Mouse (Mus musculus): ENCODE measurements at regions not wholly inside any gene's neighbourhood (a gene's known extent, or its start where the extent isn't known, plus 50 kb on each side); places are given as distances from the start of the nearest gene placed in this dataset.

- TF ChIP-seq BHLHE40 (IDR thresholded peaks at IDR 0.05; ENCODE audit: borderline replicate concordance, low read depth, low read length) = no peak
- TF ChIP-seq POLR2AphosphoS5 (IDR thresholded peaks at IDR 0.05; ENCODE audit: borderline replicate concordance, low read depth, low read length) = no peak
- TF ChIP-seq TBP (IDR thresholded peaks at IDR 0.05; ENCODE audit: low read depth, low read length) = no peak
- TF ChIP-seq ETS1 (IDR thresholded peaks at IDR 0.05; ENCODE audit: low read depth, low read length) = no peak
- no peak for TF ChIP-seq USF2 (IDR thresholded peaks at IDR 0.05; ENCODE audit: borderline replicate concordance in 1 of 2, insufficient read depth in 1 of 2, low read depth in 1 of 2, low read length in 2 of 2)
- TF ChIP-seq ZNF384 (IDR thresholded peaks at IDR 0.05; ENCODE audit: low read depth, low read length) = no peak
- no peak for TF ChIP-seq ZC3H11A (IDR thresholded peaks at IDR 0.05; ENCODE audit: low read depth, low read length)
- TF ChIP-seq RAD21 (IDR thresholded peaks at IDR 0.05; ENCODE audit: low read depth, low read length) = no peak
- TF ChIP-seq MAZ (IDR thresholded peaks at IDR 0.05; ENCODE audit: low read depth, low read length) = no peak
- TF ChIP-seq ZMIZ1 (IDR thresholded peaks at IDR 0.05; ENCODE audit: low read depth, low read length) = no peak
- no peak for TF ChIP-seq MXI1 (IDR thresholded peaks at IDR 0.05; ENCODE audit: low read depth, low read length)
- TF ChIP-seq MYC (IDR thresholded peaks at IDR 0.05; ENCODE audit: low read depth, low read length) = no peak
- TF ChIP-seq POLR2A (IDR thresholded peaks at IDR 0.05; ENCODE audit: control insufficient read depth in 1 of 2, insufficient read depth in 1 of 2, low read depth in 1 of 2, low read length in 2 of 2, poor library complexity in 1 of 2) = no peak
- Histone ChIP-seq H3K4me3 (ENCODE audit: control insufficient read depth in 1 of 2, insufficient read depth in 1 of 2, low read depth in 2 of 2, low read length in 2 of 2) (no peak overlapping the region), H3K27ac (ENCODE audit: control insufficient read depth, low read depth, low read length) (no peak overlapping the region), H3K9me3 (replicated peaks; ENCODE audit: insufficient read depth, low read length) (no peaks in the 10 kb centered on the region), H3K79me2 (ENCODE audit: control insufficient read depth, insufficient read depth, low read length, poor library complexity) (no peaks in the 10 kb centered on the region), H3K9ac (ENCODE audit: control insufficient read depth, low read depth, low read length, poor library complexity, severe bottlenecking) (no peak overlapping the region), H3K27me3 (ENCODE audit: control insufficient read depth in 1 of 2, insufficient read depth in 2 of 2, low read length in 2 of 2) (no peaks in the 10 kb centered on the region), H3K36me3 (ENCODE audit: control insufficient read depth in 1 of 2, insufficient read depth in 2 of 2, low read length in 2 of 2) (no peaks in the 10 kb centered on the region), H3K4me1 (ENCODE audit: control insufficient read depth in 1 of 2, insufficient read depth in 2 of 2, low read length in 2 of 2) (no peaks in the 10 kb centered on the region)
- no peak for DNase-seq (ENCODE audit: low read depth, low spot score)
Observed at GRCm38 (mm10) chr1:18668901-18669300, 404.0 kb upstream of the Defb41 start.

GRCm38 (mm10) chr1:18668265-18668664 is 403.3 kb upstream of the Defb41 start:
- Histone ChIP-seq H3K4me3 (ENCODE audit: control insufficient read depth in 1 of 2, insufficient read depth in 1 of 2, low read depth in 2 of 2, low read length in 2 of 2) (no peak overlapping the region), H3K9me3 (replicated peaks; ENCODE audit: insufficient read depth, low read length) (no peaks in the 10 kb centered on the region), H3K27me3 (ENCODE audit: control insufficient read depth in 1 of 2, insufficient read depth in 2 of 2, low read length in 2 of 2) (no peaks in the 10 kb centered on the region), H3K9ac (ENCODE audit: control insufficient read depth, low read depth, low read length, poor library complexity, severe bottlenecking) (no peak overlapping the region), H3K36me3 (ENCODE audit: control insufficient read depth in 1 of 2, insufficient read depth in 2 of 2, low read length in 2 of 2) (no peaks in the 10 kb centered on the region), H3K27ac (ENCODE audit: control insufficient read depth, low read depth, low read length) (no peak overlapping the region), H3K79me2 (ENCODE audit: control insufficient read depth, insufficient read depth, low read length, poor library complexity) (no peaks in the 10 kb centered on the region), H3K4me1 (ENCODE audit: control insufficient read depth in 1 of 2, insufficient read depth in 2 of 2, low read length in 2 of 2) (no peaks in the 10 kb centered on the region)
- no peak for DNase-seq (ENCODE audit: low read depth, low spot score)
- no peak for TF ChIP-seq USF1 (IDR thresholded peaks at IDR 0.05; ENCODE audit: low read depth, low read length)
- TF ChIP-seq MAFK (IDR thresholded peaks at IDR 0.05; ENCODE audit: borderline replicate concordance, low read depth, low read length) = no peak

GRCm38 (mm10) chr1:18640858-18641257 is 375.9 kb upstream of the Defb41 start:
- DNase-seq (ENCODE audit: low read depth, low spot score) = no peak
- H3K79me2 ChIP-seq (ENCODE audit: control insufficient read depth, insufficient read depth, low read length, poor library complexity) = no peaks in the 10 kb centered on the region

More at GRCm38 (mm10) chr1:18640858-18641257, 375.9 kb upstream of the Defb41 start:
- Histone ChIP-seq H3K36me3 (ENCODE audit: control insufficient read depth in 1 of 2, insufficient read depth in 2 of 2, low read length in 2 of 2) (no peaks in the 10 kb centered on the region), H3K4me3 (ENCODE audit: control insufficient read depth in 1 of 2, insufficient read depth in 1 of 2, low read depth in 2 of 2, low read length in 2 of 2) (no peak overlapping the region), H3K4me1 (ENCODE audit: control insufficient read depth in 1 of 2, insufficient read depth in 2 of 2, low read length in 2 of 2) (no peaks in the 10 kb centered on the region), H3K27ac (ENCODE audit: control insufficient read depth, low read depth, low read length) (no peak overlapping the region), H3K27me3 (ENCODE audit: control insufficient read depth in 1 of 2, insufficient read depth in 2 of 2, low read length in 2 of 2) (no peaks in the 10 kb centered on the region), H3K9me3 (replicated peaks; ENCODE audit: insufficient read depth, low read length) (no peaks in the 10 kb centered on the region), H3K9ac (ENCODE audit: control insufficient read depth, low read depth, low read length, poor library complexity, severe bottlenecking) (no peak overlapping the region)
- TF ChIP-seq MAFK (IDR thresholded peaks at IDR 0.05; ENCODE audit: borderline replicate concordance, low read depth, low read length) (no peak), MEF2A (IDR thresholded peaks at IDR 0.05; ENCODE audit: extremely low read depth, insufficient replicate concordance, low read depth, low read length, poor library complexity, severe bottlenecking) (no peak), CHD2 (IDR thresholded peaks at IDR 0.05; ENCODE audit: low read length) (no peak), POLR2AphosphoS2 (IDR thresholded peaks at IDR 0.05; ENCODE audit: low read length) (no peak)
